Mouse (Mus musculus): Measurements from ENCODE around the gene Amot.

The Amot gene

DNA sequence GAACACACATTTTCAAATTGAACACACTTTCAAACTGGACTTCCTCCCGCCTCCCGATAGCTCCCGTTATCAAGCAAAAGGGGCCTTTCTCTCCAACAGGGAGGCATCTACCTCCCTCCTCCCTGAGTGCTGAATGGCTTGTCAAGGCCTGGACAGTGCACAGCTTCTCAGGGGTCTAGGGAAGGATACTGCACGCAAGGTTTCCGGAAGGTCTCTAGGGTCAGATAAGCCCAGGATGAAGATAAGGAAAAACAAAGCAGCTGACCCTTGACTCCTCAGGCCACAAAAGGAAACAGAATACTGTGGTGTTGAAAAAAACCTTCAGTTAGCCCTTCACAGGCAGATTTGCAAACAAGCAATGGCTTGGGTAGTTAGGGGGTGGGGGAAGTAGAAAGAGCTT, 22.6 kb downstream of the Amot start:
- peak; percentile 68 for DNase-seq (ENCODE audit: low spot score)

- no peak for DNase-seq (ENCODE audit: low spot score)
These were observed 25.0 kb downstream of the Amot start for GRCm38 (mm10) chrX:145479942-145480341.

GRCm38 (mm10) chrX:145477725-145478194, 27.2 kb downstream of the Amot start:
- DNase-seq (ENCODE audit: low spot score) = no peak

GRCm38 (mm10) chrX:145477003-145477724, 27.8 kb downstream of the Amot start:
- no peak for DNase-seq (ENCODE audit: low spot score)

DNA sequence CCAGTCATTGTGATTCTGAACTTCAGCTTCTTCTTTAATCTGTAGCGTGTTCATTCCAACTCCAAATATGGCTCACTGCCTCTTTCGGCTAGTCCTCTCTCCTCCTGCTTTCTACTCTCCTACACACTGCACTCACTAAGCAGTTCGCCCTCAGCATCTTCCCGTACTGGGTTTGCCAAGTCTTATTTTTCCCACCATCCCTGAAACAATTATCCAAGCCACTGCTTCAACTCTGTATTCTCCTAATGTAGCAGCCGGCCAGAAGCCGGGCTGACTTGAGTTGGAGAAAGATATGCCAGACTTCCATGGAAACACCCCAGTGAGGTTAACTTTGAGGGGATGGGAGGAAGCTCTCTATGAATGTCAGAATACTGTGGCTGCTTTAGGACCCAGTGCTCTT, 36.7 kb downstream of the Amot start:
- no peak for DNase-seq (ENCODE audit: low spot score)

GRCm38 (mm10) chrX:145463524-145463923, 41.5 kb downstream of the Amot start:
- DNase-seq (ENCODE audit: low spot score) = no peak

- no peak for DNase-seq (ENCODE audit: low spot score)
These were observed 43.6 kb downstream of the Amot start for GRCm38 (mm10) chrX:145461339-145461738.

GRCm38 (mm10) chrX:145456251-145456650, 48.7 kb downstream of the Amot start:
- no peak for DNase-seq (ENCODE audit: low spot score)

GRCm38 (mm10) chrX:145455629-145456028, 49.4 kb downstream of the Amot start:
- peak; percentile 12 for DNase-seq (ENCODE audit: low spot score)

DNA sequence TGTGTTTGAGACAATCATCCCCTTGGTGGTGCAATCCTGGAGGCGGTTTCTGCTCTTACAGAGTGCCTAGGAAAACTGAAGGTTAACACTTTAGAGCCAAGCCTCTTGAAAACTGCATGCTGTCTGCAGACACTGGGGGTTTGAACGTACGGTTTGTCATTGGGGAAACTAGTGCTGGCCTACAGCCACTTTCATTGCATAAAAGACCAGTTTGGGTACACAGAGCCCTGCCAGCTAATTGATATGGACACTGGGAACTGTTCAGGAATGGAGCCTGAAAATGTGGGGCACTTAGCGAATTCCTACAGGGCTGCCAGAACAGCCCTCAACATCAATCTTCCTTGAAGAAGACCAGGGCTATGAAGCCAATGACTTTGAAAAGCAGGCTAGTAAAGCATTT, 50.2 kb downstream of the Amot start:
- DNase-seq (ENCODE audit: low spot score) = no peak

- DNase-seq (ENCODE audit: low spot score) = no peak
These were observed 63.5 kb downstream of the Amot start for GRCm38 (mm10) chrX:145441526-145441925.

DNA sequence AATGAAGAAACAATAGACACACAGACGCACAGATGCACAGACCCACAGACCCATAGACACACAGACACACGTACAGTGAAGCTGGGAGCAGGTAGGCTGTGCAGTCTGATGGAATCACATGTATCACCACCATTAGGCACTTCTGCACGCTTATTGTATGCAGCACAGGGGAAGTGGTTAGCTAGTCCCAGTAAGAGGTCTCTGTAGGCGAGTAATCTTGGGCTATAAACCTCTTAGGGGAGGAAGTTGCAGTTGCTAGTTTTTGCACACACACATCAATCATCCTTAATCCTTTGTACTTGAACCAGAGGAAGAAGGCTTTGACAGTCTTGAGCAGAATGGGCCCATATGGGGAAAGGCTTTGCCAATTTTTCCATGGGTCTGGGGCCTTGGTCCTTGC, 71.3 kb downstream of the Amot start:
- no peak for DNase-seq (ENCODE audit: low spot score)

DNA sequence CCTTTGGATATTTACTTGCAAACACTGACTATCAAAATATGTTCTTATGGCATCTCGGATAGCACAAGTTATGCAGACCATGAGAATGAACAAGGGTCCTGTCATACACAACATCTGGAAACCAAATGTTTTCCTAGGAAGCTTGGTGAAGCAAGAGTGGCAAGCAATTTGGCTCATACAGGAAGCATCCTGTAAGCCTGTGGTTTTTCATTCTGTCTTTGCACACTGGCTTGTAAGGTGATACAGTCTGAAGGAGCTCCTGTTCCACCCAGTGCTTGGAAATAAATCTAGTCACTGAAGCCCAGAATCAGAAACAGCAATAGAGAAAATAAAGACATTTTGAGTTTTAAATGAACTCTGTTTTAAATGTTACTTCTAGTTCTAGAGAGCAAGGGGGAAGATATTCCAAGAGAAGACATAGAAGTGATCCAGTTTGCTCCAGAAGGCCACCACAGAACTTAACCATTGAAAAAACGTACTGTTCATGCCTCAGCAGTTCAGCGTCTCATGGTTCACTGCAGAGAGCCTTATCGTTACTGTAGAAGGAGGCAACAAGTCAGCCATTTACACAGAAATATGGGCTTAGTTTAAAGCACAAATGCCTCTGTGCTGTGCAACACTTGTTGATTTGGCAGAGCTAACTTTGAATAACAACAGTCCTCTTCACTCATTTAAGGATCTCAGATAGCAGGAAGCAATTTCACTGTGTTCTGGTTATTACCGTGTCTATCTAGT, 74.0 kb downstream of the Amot start:
- no peak for DNase-seq (ENCODE audit: low spot score)

- no peak for DNase-seq (ENCODE audit: low spot score)
These were observed 76.2 kb downstream of the Amot start for GRCm38 (mm10) chrX:145428811-145429210.

GRCm38 (mm10) chrX:145424026-145424425, 81.0 kb downstream of the Amot start:
- DNase-seq (ENCODE audit: low spot score) = no peak

- DNase-seq (ENCODE audit: low spot score) = no peak
These were observed 90.7 kb downstream of the Amot start for GRCm38 (mm10) chrX:145414319-145414718.

GRCm38 (mm10) chrX:145411425-145411824, 93.6 kb downstream of the Amot start:
- no peak for DNase-seq (ENCODE audit: low spot score)

GRCm38 (mm10) chrX:145406052-145406451, 98.9 kb downstream of the Amot start:
- no peak for DNase-seq (ENCODE audit: low spot score)

GRCm38 (mm10) chrX:145401926-145402325, 103.1 kb downstream of the Amot start:
- DNase-seq (ENCODE audit: low spot score) = no peak

DNA sequence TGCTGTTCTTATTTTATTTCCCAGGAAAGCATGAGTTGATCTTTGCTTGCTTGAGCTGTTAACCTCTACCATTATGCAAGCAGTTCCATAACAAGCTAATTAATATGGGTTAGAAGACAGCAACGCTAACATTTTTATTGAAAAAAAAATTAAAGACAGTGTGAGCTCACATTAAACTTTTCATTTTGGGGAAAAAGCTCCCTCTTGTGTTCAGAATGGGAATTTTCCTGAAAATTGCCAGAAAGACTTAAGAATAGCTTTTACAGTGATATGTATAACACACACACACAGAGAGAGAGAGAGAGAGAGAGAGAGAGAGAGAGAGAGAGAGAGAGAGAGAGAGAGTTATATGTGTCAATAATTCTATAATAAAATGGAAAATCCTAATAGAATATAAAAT, 105.7 kb downstream of the Amot start:
- DNase-seq (ENCODE audit: low spot score) = no peak

All from yolk sac, embryonic 10.5 days (tissue).